Mouse (Mus musculus): ENCODE measurements around the gene Ptprt. TPM values are rescaled to one million over a fixed set of nuclear protein-coding genes. Genes with fewer than 3 reads are reported as not detected.

The Ptprt gene
- polyA plus RNA-seq, 1 experiment from 2014 or later, result 0.44 TPM

DNA sequence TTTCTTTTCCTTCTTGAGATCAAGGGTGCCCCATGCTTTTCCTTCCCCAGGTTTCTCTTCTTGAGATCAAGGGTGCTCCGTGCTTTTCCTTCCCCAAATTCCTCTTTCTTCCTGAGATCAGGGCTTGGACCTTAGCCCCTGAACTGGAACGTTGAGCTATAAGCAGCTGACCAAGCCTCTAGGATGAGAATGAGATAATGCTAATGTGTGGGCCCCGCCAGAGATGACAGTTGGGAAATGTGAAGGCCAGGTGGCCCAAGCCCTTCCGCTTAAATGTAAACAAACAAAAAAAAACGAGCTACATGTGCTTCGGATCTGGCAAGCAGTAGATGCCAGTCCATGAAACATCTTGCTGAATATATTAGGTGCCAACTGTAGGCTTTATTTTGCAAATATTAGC lies 266.3 kb downstream of the Ptprt start:
- H3K27me3 ChIP-seq (replicated peaks), result no peaks in the 10 kb centered on the region
- WGBS, result 32% methylated on average over 6 of the region's 6 CpGs

GRCm38 (mm10) chr2:162391834-162392233 lies 269.1 kb downstream of the Ptprt start:
- Histone ChIP-seq H3K4me3 (replicated peaks) (no peak overlapping the region), H3K4me1 (no peaks in the 10 kb centered on the region), H3K4me2 (no peak overlapping the region), H3K9me3 (no peaks in the 10 kb centered on the region), H3K36me3 (no peaks in the 10 kb centered on the region), H3K27ac (no peak overlapping the region), H3K9ac (no peak overlapping the region), H3K27me3 (replicated peaks) (no peaks in the 10 kb centered on the region)
- WGBS, result 70% methylated on average over 4 of the region's 4 CpGs
- no peak for ATAC-seq (ENCODE audit: insufficient read depth, low FRiP score, low read depth)

More for the DNA sequence above, 266.3 kb downstream of the Ptprt start:
- no peak overlapping the region for H3K4me2 ChIP-seq
- no peak overlapping the region for H3K9ac ChIP-seq
- no peak for ATAC-seq (ENCODE audit: insufficient read depth, low FRiP score, low read depth)
- no peaks in the 10 kb centered on the region for H3K9me3 ChIP-seq
- H3K4me1 ChIP-seq, result no peaks in the 10 kb centered on the region
- H3K36me3 ChIP-seq, result no peaks in the 10 kb centered on the region
- no peak overlapping the region for H3K27ac ChIP-seq
- H3K4me3 ChIP-seq (replicated peaks), result no peak overlapping the region

DNA sequence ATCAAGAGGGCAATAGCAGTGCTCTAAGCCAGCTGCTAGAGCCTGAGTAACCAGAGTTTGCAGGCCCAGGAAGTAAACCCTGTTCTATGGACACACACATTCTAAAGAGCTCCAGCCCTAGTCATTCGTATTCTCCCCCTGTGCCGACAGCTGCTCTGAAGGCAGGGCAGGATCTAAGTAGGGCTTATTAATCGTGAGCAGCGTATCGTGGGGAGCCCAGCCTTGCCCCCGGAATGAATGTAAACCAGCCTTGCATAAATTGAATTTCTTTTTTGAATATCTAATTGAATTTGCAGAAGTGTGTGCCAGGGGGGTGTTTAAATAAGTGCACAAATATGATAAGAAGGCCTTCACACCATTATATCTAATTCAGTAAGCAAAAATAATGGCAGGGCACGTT lies 283.6 kb downstream of the Ptprt start:
- 71% methylated on average over 7 of the region's 7 CpGs for WGBS
- Histone ChIP-seq H3K4me3 (replicated peaks) (no peak overlapping the region), H3K4me2 (no peak overlapping the region), H3K4me1 (no peaks in the 10 kb centered on the region), H3K27me3 (replicated peaks) (no peaks in the 10 kb centered on the region), H3K36me3 (no peaks in the 10 kb centered on the region), H3K9me3 (no peaks in the 10 kb centered on the region), H3K9ac (no peak overlapping the region), H3K27ac (no peak overlapping the region)
- ATAC-seq (ENCODE audit: insufficient read depth, low FRiP score, low read depth), result no peak

DNA sequence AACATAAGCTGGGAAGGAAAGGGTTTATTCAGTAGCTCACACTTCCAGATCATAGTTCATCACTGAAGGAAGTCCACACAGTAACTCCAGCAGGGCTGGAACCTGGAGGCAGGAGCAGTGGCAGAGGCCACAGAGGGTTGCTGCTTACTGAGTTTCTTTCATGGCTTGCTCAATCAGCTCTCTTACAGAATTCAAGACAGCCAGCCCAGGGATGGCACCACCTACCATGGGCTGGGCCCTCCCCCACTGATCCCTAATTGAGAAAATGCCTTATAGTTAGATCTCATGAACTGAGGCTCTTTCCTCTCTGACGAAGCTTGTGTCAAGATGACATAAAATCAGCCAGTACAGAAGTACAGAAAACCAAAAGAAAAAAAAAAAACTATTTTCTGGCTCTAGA lies 311.9 kb downstream of the Ptprt start:
- H3K27ac ChIP-seq, result no peak overlapping the region
- H3K4me1 ChIP-seq, result no peaks in the 10 kb centered on the region
- H3K9ac ChIP-seq, result no peak overlapping the region
- no peaks in the 10 kb centered on the region for H3K9me3 ChIP-seq
- 67% methylated on average over 1 of the region's 1 CpGs for WGBS
- no peak overlapping the region for H3K4me3 ChIP-seq (replicated peaks)
- no peak overlapping the region for H3K4me2 ChIP-seq
- no peak for ATAC-seq (ENCODE audit: insufficient read depth, low FRiP score, low read depth)
- H3K36me3 ChIP-seq, result no peaks in the 10 kb centered on the region
- no peaks in the 10 kb centered on the region for H3K27me3 ChIP-seq (replicated peaks)

GRCm38 (mm10) chr2:162341846-162342245 lies 319.1 kb downstream of the Ptprt start:
- Histone ChIP-seq H3K27me3 (replicated peaks) (no peaks in the 10 kb centered on the region), H3K9me3 (no peaks in the 10 kb centered on the region), H3K4me2 (no peak overlapping the region), H3K27ac (no peak overlapping the region), H3K9ac (no peak overlapping the region), H3K4me1 (no peaks in the 10 kb centered on the region), H3K36me3 (no peaks in the 10 kb centered on the region), H3K4me3 (replicated peaks) (no peak overlapping the region)
- ATAC-seq (ENCODE audit: insufficient read depth, low FRiP score, low read depth), result no peak
- 67% methylated on average over 2 of the region's 2 CpGs for WGBS

DNA sequence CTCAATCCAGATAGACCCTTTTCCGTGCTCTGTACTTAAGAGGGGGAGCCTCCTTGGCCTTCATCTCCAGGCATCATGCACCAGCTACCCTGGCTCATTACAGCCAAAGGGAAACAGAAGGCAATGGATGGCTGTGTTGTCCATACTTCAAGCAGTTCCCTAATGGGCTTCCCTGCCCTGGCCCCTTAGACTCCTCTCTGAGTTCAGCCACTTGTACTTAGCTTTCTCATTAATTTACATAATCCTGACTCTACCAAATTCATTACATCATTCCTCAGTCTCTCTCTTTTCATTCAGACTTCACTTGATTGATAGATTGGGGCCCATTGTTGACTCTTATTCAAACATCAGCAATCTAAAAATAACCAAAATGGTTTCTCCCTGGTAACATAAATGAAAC lies 320.7 kb downstream of the Ptprt start:
- no peak for ATAC-seq (ENCODE audit: insufficient read depth, low FRiP score, low read depth)

GRCm38 (mm10) chr2:162332066-162332683 lies 328.8 kb downstream of the Ptprt start:
- WGBS, result 76% methylated on average over 5 of the region's 5 CpGs
- no peaks in the 10 kb centered on the region for H3K27me3 ChIP-seq (replicated peaks)
- H3K4me2 ChIP-seq, result no peak overlapping the region
- H3K36me3 ChIP-seq, result no peaks in the 10 kb centered on the region
- H3K9me3 ChIP-seq, result no peaks in the 10 kb centered on the region
- H3K9ac ChIP-seq, result no peak overlapping the region
- no peaks in the 10 kb centered on the region for H3K4me1 ChIP-seq
- ATAC-seq (ENCODE audit: insufficient read depth, low FRiP score, low read depth), result no peak
- H3K27ac ChIP-seq, result no peak overlapping the region
- H3K4me3 ChIP-seq (replicated peaks), result no peak overlapping the region

More for the DNA sequence above, 320.7 kb downstream of the Ptprt start:
- Histone ChIP-seq H3K4me2 (no peak overlapping the region), H3K4me1 (no peaks in the 10 kb centered on the region), H3K9ac (no peak overlapping the region), H3K4me3 (replicated peaks) (no peak overlapping the region), H3K27me3 (replicated peaks) (no peaks in the 10 kb centered on the region), H3K9me3 (no peaks in the 10 kb centered on the region), H3K36me3 (no peaks in the 10 kb centered on the region), H3K27ac (no peak overlapping the region)
- WGBS, result 76% methylated on average over 1 of the region's 1 CpGs

DNA sequence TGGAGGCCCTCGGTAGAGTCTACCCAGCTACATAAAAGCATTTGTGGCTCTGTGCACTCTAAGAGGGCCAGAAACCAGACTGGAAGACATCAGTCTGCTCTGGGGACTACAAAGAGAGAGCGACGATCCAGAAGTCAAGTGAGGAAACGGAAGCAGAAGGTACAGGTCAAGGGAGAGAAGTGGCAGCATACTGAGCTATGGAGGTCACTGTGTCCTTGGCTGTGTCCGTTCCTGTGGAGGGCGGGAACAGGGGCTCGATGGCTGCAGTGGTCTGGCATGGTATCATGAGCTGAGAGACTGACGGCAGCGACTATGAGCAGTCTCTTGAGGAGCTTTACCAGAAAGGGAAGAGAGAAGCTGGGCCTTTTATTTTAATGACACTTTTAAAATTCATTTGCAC lies 331.5 kb downstream of the Ptprt start:
- Histone ChIP-seq H3K27ac (no peak overlapping the region), H3K4me2 (no peak overlapping the region), H3K9me3 (no peaks in the 10 kb centered on the region), H3K4me3 (replicated peaks) (no peak overlapping the region), H3K4me1 (no peaks in the 10 kb centered on the region), H3K36me3 (no peaks in the 10 kb centered on the region), H3K27me3 (replicated peaks) (no peaks in the 10 kb centered on the region), H3K9ac (no peak overlapping the region)
- ATAC-seq (ENCODE audit: insufficient read depth, low FRiP score, low read depth), result no peak
- WGBS, result 87% methylated on average over 9 of the region's 9 CpGs

DNA sequence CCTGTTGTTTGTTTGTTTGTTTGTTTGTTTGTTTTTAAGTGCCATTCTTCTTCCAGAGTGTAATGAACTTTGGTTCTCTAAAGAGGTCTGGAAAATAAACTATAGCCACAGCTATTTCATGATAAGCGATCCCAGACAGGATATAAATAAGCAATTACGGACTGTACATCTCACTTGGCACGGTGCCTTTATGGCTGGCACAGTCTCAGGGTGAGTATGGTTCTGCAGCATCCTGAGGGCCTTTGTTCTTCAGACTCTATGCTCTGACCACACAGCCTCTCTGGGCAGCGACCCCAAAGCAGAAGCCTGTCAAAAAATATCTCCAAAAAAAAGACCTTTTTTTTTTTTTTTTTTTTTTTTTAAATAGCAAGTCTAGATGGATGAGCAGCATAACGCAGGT lies 338.5 kb downstream of the Ptprt start:
- H3K9ac ChIP-seq, result no peak overlapping the region
- H3K4me3 ChIP-seq (replicated peaks), result no peak overlapping the region
- H3K4me1 ChIP-seq, result no peaks in the 10 kb centered on the region
- no peak overlapping the region for H3K4me2 ChIP-seq
- no peaks in the 10 kb centered on the region for H3K27me3 ChIP-seq (replicated peaks)
- H3K27ac ChIP-seq, result no peak overlapping the region
- WGBS, result 69% methylated on average over 5 of the region's 5 CpGs
- no peaks in the 10 kb centered on the region for H3K9me3 ChIP-seq
- ATAC-seq (ENCODE audit: insufficient read depth, low FRiP score, low read depth), result no peak
- no peaks in the 10 kb centered on the region for H3K36me3 ChIP-seq

DNA sequence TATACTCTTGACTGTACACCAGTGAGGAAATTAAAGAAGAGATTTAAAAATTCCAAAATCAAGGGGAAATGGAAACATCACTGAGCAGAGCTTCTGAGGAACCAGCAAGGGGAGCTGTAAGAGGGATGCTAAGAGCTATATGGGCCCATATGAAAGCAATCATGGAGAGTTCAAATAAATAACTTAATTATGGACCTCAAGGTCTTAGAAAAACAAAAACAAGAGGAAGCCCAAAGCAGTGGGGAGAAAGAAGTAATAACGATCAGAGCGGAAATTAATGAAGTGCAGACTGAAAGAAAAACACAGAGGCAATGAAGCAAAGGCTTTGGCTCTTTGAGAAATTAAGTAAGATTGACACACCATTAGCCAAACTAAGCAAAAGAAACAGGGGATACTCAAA lies 353.0 kb downstream of the Ptprt start:
- no peak for ATAC-seq (ENCODE audit: insufficient read depth, low FRiP score, low read depth)
- Histone ChIP-seq H3K4me3 (replicated peaks) (no peak overlapping the region), H3K27me3 (replicated peaks) (no peaks in the 10 kb centered on the region), H3K9ac (no peak overlapping the region), H3K27ac (no peak overlapping the region), H3K36me3 (no peaks in the 10 kb centered on the region), H3K9me3 (no peaks in the 10 kb centered on the region), H3K4me1 (no peaks in the 10 kb centered on the region), H3K4me2 (no peak overlapping the region)
- 84% methylated on average over 2 of the region's 2 CpGs for WGBS

- no peak overlapping the region for H3K9ac ChIP-seq
- no peak overlapping the region for H3K27ac ChIP-seq
- 93% methylated on average over 2 of the region's 2 CpGs for WGBS
- no peaks in the 10 kb centered on the region for H3K27me3 ChIP-seq (replicated peaks)
- H3K9me3 ChIP-seq, result no peaks in the 10 kb centered on the region
- no peaks in the 10 kb centered on the region for H3K4me1 ChIP-seq
- ATAC-seq (ENCODE audit: insufficient read depth, low FRiP score, low read depth), result no peak
- H3K36me3 ChIP-seq, result no peaks in the 10 kb centered on the region
- H3K4me2 ChIP-seq, result no peak overlapping the region
- H3K4me3 ChIP-seq (replicated peaks), result no peak overlapping the region
Measured at GRCm38 (mm10) chr2:162294070-162294469, 366.9 kb downstream of the Ptprt start.

GRCm38 (mm10) chr2:162282606-162283005 lies 378.3 kb downstream of the Ptprt start:
- Histone ChIP-seq H3K36me3 (no peaks in the 10 kb centered on the region), H3K9ac (no peak overlapping the region), H3K4me1 (no peaks in the 10 kb centered on the region), H3K27me3 (replicated peaks) (no peaks in the 10 kb centered on the region), H3K27ac (no peak overlapping the region), H3K4me2 (no peak overlapping the region), H3K4me3 (replicated peaks) (no peak overlapping the region), H3K9me3 (no peaks in the 10 kb centered on the region)
- ATAC-seq (ENCODE audit: insufficient read depth, low FRiP score, low read depth), result no peak
- 76% methylated on average over 4 of the region's 4 CpGs for WGBS

GRCm38 (mm10) chr2:162282121-162282520 lies 378.8 kb downstream of the Ptprt start:
- no peak for ATAC-seq (ENCODE audit: insufficient read depth, low FRiP score, low read depth)
- Histone ChIP-seq H3K9me3 (no peaks in the 10 kb centered on the region), H3K36me3 (no peaks in the 10 kb centered on the region), H3K4me2 (no peak overlapping the region), H3K27me3 (replicated peaks) (no peaks in the 10 kb centered on the region), H3K27ac (no peak overlapping the region), H3K4me1 (no peaks in the 10 kb centered on the region), H3K9ac (no peak overlapping the region), H3K4me3 (replicated peaks) (no peak overlapping the region)
- WGBS, result 74% methylated on average over 10 of the region's 10 CpGs
